Mouse (Mus musculus): ENCODE results near the gene AC124108.1. TPM values are rescaled to one million over a fixed set of nuclear protein-coding genes. Genes with fewer than 3 reads are reported as not detected.

AC124108.1 gene
- total and polyA plus RNA-seq, 2 experiments from 2014 or later = 0.54 to 3.9 TPM

DNA sequence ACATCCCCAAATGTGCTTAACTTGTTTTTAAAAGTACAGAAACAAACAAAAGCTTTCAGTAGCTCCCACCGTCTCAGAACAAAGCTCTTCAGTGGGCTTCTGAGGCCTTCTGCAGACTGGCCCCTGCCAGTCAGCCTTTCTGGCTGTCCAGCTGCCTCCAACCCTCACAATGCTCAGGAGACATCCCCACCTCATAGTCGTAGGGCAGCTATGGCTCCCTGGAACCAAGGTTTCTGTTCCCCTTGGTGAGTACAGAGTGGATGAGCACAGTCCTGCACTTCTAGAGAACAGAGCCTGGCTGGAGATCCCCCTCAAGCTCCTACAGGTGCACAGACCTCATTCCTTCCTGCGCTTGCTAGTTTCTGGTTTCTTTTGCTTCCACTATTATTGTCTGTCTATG is 25.0 kb downstream of the AC124108.1 start:
- H3K9ac ChIP-seq (replicated peaks; ENCODE audit: low read length, poor library complexity, severe bottlenecking) = no peak overlapping the region
- no peaks in the 10 kb centered on the region for H3K9me3 ChIP-seq (ENCODE audit: low read length)
- no peaks in the 10 kb centered on the region for H3K27me3 ChIP-seq (ENCODE audit: insufficient read depth, low read length)
- no peak overlapping the region for H3K4me3 ChIP-seq (ENCODE audit: low read depth, low read length)
- no peak for DNase-seq (ENCODE audit: low spot score)
- H3K36me3 ChIP-seq (ENCODE audit: insufficient read depth, low read length) = no peaks in the 10 kb centered on the region
- H3K4me1 ChIP-seq (ENCODE audit: insufficient read depth, low read length) = peaks cover 3% of the 10 kb centered on the region; the same call in 1 of the 2 replicates
- ATAC-seq (ENCODE audit: low FRiP score) = no peak
- no peak for TF ChIP-seq CTCF (IDR thresholded peaks at IDR 0.05)
- WGBS = 52% methylated on average over 3 of the region's 3 CpGs
- no peak overlapping the region for H3K4me2 ChIP-seq (ENCODE audit: low read depth, low read length, poor library complexity, severe bottlenecking)
- H3K27ac ChIP-seq (ENCODE audit: low read depth, low read length) = no peak overlapping the region

GRCm38 (mm10) chr1:132221627-132222026 is 30.4 kb downstream of the AC124108.1 start:
- DNase-seq (ENCODE audit: low spot score) = no peak
- Histone ChIP-seq H3K36me3 (ENCODE audit: insufficient read depth, low read length) (no peaks in the 10 kb centered on the region), H3K27ac (ENCODE audit: low read depth, low read length) (peak overlapping the region; percentile 69), H3K9me3 (ENCODE audit: low read length) (no peaks in the 10 kb centered on the region), H3K27me3 (ENCODE audit: insufficient read depth, low read length) (no peaks in the 10 kb centered on the region), H3K4me1 (ENCODE audit: insufficient read depth, low read length) (peaks cover 15% of the 10 kb centered on the region), H3K4me3 (ENCODE audit: low read depth, low read length) (no peak overlapping the region), H3K4me2 (ENCODE audit: low read depth, low read length, poor library complexity, severe bottlenecking) (no peak overlapping the region), H3K9ac (replicated peaks; ENCODE audit: low read length, poor library complexity, severe bottlenecking) (no peak overlapping the region)
- WGBS = 21% methylated on average over 2 of the region's 2 CpGs
- ATAC-seq (ENCODE audit: low FRiP score) = no peak
- TF ChIP-seq CTCF (IDR thresholded peaks at IDR 0.05) = no peak

DNA sequence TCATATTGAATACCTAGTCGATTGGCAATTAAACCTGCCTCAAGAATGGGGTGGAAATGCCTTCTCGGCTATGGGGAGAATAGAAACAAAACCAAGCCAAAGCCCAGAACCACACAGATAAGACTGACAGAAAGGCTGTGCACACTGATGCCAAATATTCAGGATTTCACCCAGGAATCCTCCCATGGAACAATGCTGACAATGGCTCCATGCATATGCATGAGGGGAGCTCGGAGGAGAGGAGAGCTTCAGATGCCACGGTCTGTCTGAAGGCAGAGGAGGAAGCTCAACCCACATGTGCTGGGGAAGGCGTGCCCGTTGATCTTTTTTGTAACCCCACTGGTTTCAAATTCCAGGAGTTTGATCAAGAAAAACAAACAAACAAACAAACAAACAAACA is 30.9 kb downstream of the AC124108.1 start:
- no peak overlapping the region for H3K9ac ChIP-seq (replicated peaks; ENCODE audit: low read length, poor library complexity, severe bottlenecking)
- H3K4me2 ChIP-seq (ENCODE audit: low read depth, low read length, poor library complexity, severe bottlenecking) = no peak overlapping the region
- peak overlapping the region; percentile 69 for H3K27ac ChIP-seq (ENCODE audit: low read depth, low read length)
- H3K4me3 ChIP-seq (ENCODE audit: low read depth, low read length) = no peak overlapping the region
- H3K4me1 ChIP-seq (ENCODE audit: insufficient read depth, low read length) = peaks cover 15% of the 10 kb centered on the region
- no peaks in the 10 kb centered on the region for H3K27me3 ChIP-seq (ENCODE audit: insufficient read depth, low read length)
- WGBS = 8% methylated on average over 6 of the region's 6 CpGs
- TF ChIP-seq CTCF (IDR thresholded peaks at IDR 0.05) = no peak
- no peaks in the 10 kb centered on the region for H3K36me3 ChIP-seq (ENCODE audit: insufficient read depth, low read length)
- DNase-seq (ENCODE audit: low spot score) = no peak
- peak; percentile 41; the same call in 1 of the 2 replicates for ATAC-seq (ENCODE audit: low FRiP score)
- H3K9me3 ChIP-seq (ENCODE audit: low read length) = no peaks in the 10 kb centered on the region

DNA sequence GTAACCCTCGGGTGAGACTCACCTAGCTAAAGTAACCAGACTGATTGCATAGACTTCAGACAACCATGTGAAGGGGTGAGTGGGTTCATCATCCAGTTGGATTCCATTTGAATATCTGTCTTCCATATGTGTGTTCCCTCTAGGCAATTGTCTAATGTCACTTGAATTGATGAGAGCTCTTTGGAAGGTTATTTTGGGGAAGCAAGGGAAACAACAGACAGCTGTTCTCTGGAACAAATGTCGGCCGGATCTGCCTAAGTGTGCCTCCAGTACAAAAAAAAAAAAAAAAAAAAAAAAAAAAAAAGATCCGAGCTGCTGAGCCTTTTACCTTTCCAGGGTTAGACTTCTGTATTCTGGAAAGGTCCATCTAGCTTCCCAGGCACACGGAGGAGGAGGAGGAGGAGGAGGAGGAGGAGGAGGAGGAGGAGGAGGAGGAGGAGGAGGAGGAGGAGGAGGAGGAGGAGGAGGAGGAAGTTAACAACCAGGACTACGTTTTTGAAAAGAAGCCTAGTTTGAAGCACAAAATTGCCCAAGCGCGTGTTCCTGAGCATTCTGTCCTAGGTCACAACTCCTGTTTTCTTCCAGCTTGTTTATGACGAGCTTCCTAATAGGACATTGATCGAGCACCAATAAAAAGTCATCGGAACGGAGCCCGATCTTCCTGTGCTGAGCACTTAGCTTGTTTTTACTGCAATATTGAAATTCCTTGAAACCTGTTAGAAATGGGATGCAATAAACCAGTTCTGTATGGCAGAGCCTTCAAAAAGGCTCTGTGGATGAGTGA is 35.2 kb downstream of the AC124108.1 start:
- no peak overlapping the region for H3K4me3 ChIP-seq (ENCODE audit: low read depth, low read length)
- peaks cover 14% of the 10 kb centered on the region for H3K4me1 ChIP-seq (ENCODE audit: insufficient read depth, low read length)
- no peaks in the 10 kb centered on the region; the same call in 1 of the 2 replicates for H3K36me3 ChIP-seq (ENCODE audit: insufficient read depth, low read length)
- no peak overlapping the region for H3K9ac ChIP-seq (replicated peaks; ENCODE audit: low read length, poor library complexity, severe bottlenecking)
- H3K27me3 ChIP-seq (ENCODE audit: insufficient read depth, low read length) = no peaks in the 10 kb centered on the region
- H3K4me2 ChIP-seq (ENCODE audit: low read depth, low read length, poor library complexity, severe bottlenecking) = no peak overlapping the region
- WGBS = 78% methylated on average over 12 of the region's 13 CpGs
- TF ChIP-seq CTCF (IDR thresholded peaks at IDR 0.05) = no peak
- ATAC-seq (ENCODE audit: low FRiP score) = no peak
- no peak overlapping the region for H3K27ac ChIP-seq (ENCODE audit: low read depth, low read length)
- H3K9me3 ChIP-seq (ENCODE audit: low read length) = no peaks in the 10 kb centered on the region
- no peak for DNase-seq (ENCODE audit: low spot score)

DNA sequence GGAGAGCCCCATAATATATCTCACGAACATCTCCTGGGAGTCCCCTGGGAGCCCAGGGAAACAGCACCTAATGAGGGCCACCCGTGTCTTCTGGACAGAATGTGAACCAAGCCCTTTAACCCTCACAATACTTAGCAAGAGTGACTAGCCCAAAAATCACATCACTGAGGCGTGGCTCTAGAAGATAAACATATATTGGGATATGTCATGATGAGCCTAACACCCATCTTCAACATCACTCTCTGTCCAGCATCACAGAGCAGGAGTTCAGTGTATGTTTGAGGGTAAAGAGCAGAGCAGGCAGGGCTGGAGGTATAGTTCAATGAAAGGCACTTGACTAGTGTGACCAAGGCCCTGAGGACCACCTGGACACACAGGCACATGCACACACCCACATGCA is 38.4 kb downstream of the AC124108.1 start, which contains the start of gene Gm10188:
Gm10188 (minus strand) TSS at position 101 of the 400 bp plus-strand sequence.
- Histone ChIP-seq H3K36me3 (ENCODE audit: insufficient read depth, low read length) (no peaks in the 10 kb centered on the region; the same call in 1 of the 2 replicates), H3K27ac (ENCODE audit: low read depth, low read length) (no peak within 1 kb of the TSS), H3K4me1 (ENCODE audit: insufficient read depth, low read length) (no peaks in the 10 kb centered on the region), H3K4me3 (ENCODE audit: low read depth, low read length) (no peak within 1 kb of the TSS), H3K9ac (replicated peaks; ENCODE audit: low read length, poor library complexity, severe bottlenecking) (no peak within 1 kb of the TSS), H3K27me3 (ENCODE audit: insufficient read depth, low read length) (no peaks in the 10 kb centered on the region), H3K9me3 (ENCODE audit: low read length) (no peaks in the 10 kb centered on the region), H3K4me2 (ENCODE audit: low read depth, low read length, poor library complexity, severe bottlenecking) (no peak within 1 kb of the TSS)
- 89% methylated on average over 3 of the region's 3 CpGs for WGBS
- no peak for DNase-seq (ENCODE audit: low spot score)
- ATAC-seq (ENCODE audit: low FRiP score) = no peak
- TF ChIP-seq CTCF (IDR thresholded peaks at IDR 0.05) = no peak

- no peaks in the 10 kb centered on the region for H3K4me1 ChIP-seq (ENCODE audit: insufficient read depth, low read length)
- no peak for DNase-seq (ENCODE audit: low spot score)
- TF ChIP-seq CTCF (IDR thresholded peaks at IDR 0.05) = no peak
- H3K9me3 ChIP-seq (ENCODE audit: low read length) = no peaks in the 10 kb centered on the region
- H3K4me3 ChIP-seq (ENCODE audit: low read depth, low read length) = no peak overlapping the region
- no peak overlapping the region for H3K27ac ChIP-seq (ENCODE audit: low read depth, low read length)
- no peak overlapping the region for H3K9ac ChIP-seq (replicated peaks; ENCODE audit: low read length, poor library complexity, severe bottlenecking)
- H3K36me3 ChIP-seq (ENCODE audit: insufficient read depth, low read length) = no peaks in the 10 kb centered on the region; the same call in 1 of the 2 replicates
- no peaks in the 10 kb centered on the region for H3K27me3 ChIP-seq (ENCODE audit: insufficient read depth, low read length)
- 28% methylated on average over 7 of the region's 7 CpGs for WGBS
- H3K4me2 ChIP-seq (ENCODE audit: low read depth, low read length, poor library complexity, severe bottlenecking) = no peak overlapping the region
- ATAC-seq (ENCODE audit: low FRiP score) = no peak
These were observed 40.4 kb downstream of the AC124108.1 start for GRCm38 (mm10) chr1:132231470-132232274.

All from midbrain, postnatal 0 days (tissue).